Mouse (Mus musculus) WW6 (cell line): ENCODE results near the gene Tyw5.

Experiments
- DNase-seq: peaks from one replicate; pipeline ENCODE4 v3.0.0-alpha.2; 2013; ENCODE audit warnings: low read depth, low spot score

Tyw5 gene

GRCm38 (mm10) chr1:57406187-57407151, at the start of gene Tyw5, which contains the start of gene Maip1:
TSS of gene Tyw5 (minus strand) at chr1:57407101.
TSS of gene Maip1 (plus strand) at chr1:57406328.
- peak; percentile 64 for DNase-seq

- no peak for DNase-seq
Measured at GRCm38 (mm10) chr1:57450241-57450640, 43.3 kb upstream of the Tyw5 start.

- DNase-seq: no peak
Measured at GRCm38 (mm10) chr1:57445679-57446078, 38.8 kb upstream of the Tyw5 start.

- no peak for DNase-seq
Measured at GRCm38 (mm10) chr1:57440771-57441170, 33.9 kb upstream of the Tyw5 start.

GRCm38 (mm10) chr1:57439026-57439425, 32.1 kb upstream of the Tyw5 start:
- no peak for DNase-seq

GRCm38 (mm10) chr1:57436954-57437353, 30.1 kb upstream of the Tyw5 start:
- no peak for DNase-seq

- no peak for DNase-seq
Measured at GRCm38 (mm10) chr1:57436408-57436807, 29.5 kb upstream of the Tyw5 start.

GRCm38 (mm10) chr1:57433141-57433540, 26.2 kb upstream of the Tyw5 start:
- no peak for DNase-seq

GRCm38 (mm10) chr1:57429786-57430483, 23.0 kb upstream of the Tyw5 start:
- DNase-seq: no peak

GRCm38 (mm10) chr1:57428368-57429308, 21.7 kb upstream of the Tyw5 start:
- peak; percentile 52 for DNase-seq

GRCm38 (mm10) chr1:57423696-57424095, 16.8 kb upstream of the Tyw5 start:
- peak; percentile 9 for DNase-seq

- DNase-seq: no peak
Measured at GRCm38 (mm10) chr1:57413397-57413796, 6.5 kb upstream of the Tyw5 start.

- DNase-seq: no peak
Measured at GRCm38 (mm10) chr1:57408994-57409393, 2.1 kb upstream of the Tyw5 start.

- no peak for DNase-seq
Measured at GRCm38 (mm10) chr1:57402116-57402515, 4.8 kb downstream of the Tyw5 start.

- DNase-seq: no peak
Measured at GRCm38 (mm10) chr1:57400877-57401276, 6.0 kb downstream of the Tyw5 start.

GRCm38 (mm10) chr1:57400321-57400720, 6.6 kb downstream of the Tyw5 start:
- DNase-seq: no peak

- no peak for DNase-seq
Measured at GRCm38 (mm10) chr1:57394051-57394450, 12.8 kb downstream of the Tyw5 start.

- DNase-seq: no peak
Measured at GRCm38 (mm10) chr1:57392417-57392816, 14.5 kb downstream of the Tyw5 start.

GRCm38 (mm10) chr1:57390993-57391790, 15.7 kb downstream of the Tyw5 start:
- DNase-seq: no peak

GRCm38 (mm10) chr1:57388402-57389155, 18.3 kb downstream of the Tyw5 start:
- DNase-seq: no peak
